Mouse (Mus musculus): ENCODE results near the gene Prdm4.

The Prdm4 gene

DNA sequence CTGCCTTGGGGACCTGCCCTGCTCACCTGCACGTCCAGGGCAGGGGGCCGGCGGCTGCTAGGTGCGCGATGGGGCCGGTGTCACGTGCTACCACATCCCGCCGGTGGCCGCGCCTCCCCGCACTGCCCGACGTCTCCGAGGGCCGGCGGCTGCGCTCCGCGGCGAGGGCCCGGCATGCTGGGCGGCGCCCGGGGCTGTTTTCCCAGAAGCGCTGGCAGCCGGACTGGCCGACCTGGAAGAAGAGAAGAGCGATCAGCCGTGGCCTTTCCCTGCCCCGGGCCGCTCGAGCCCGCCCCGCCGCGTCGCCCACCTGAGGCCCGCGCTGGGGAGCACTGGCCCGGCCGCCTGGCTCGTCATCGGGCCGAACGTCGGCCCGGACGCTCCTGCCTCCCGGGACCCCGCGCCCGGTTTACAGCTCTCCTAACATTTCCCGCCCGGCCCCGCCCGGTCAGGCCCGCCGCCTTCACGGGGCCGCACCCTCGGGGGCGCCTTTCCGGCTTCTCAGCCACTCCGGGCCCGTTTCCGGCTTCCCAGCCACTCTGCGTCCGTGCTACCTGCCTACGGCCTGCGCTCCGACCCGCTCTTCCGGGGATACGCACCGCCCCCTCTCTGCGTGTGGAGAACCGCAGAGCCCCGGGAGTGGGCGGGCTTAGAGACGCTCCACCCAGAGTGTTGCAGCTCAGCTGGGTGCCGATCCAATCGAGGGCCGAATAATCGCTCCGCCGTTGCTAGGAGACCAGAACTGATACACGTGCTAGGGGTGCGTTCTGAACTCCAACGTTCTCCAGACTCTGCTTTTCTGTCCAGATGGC is at the start of gene Prdm4:
Gene Prdm4 (minus strand): TSS at position 645 of the 812 bp plus-strand sequence.
- peak; percentile 99 for DNase-seq (ENCODE audit: low read depth, low spot score)

DNA sequence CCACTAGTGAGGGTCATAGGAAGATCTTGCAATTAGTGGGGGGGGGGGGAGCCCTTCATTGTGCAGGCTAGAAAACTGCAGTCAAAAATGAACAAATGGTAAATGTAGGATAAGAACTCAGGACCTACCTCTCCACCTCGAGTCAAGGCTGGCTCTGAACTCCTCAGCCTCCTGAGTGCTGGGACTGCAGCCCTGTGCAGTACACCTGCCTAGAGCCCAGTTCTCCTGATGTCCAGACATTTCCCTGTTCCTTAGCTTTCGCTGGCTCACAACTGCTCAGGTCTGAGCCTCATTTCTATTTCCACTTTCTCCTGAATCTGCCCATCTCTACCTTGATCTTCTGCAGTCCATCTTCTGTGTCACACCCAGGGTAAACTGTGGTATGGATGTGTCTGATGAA is 49.5 kb upstream of the Prdm4 start:
- no peak for DNase-seq (ENCODE audit: low read depth, low spot score)

DNA sequence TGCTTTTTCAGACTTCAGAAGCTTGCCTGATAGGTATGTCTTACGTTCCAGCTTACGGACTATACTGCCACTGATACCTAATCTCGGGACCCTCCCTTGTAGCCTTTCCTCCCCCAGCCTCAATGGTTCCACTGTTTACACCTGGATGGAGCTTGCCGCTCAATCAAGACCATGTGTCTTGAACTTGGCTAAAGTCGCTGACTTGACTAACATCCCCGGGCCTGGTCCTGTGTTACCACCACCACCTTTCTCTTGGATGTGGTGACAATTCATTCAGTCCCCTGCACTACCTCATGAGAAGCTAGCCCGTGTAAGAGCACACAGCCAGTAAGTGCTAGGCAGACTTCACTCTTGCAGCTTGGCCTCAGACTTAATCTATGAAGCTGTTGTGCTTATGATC is 47.4 kb upstream of the Prdm4 start:
- no peak for DNase-seq (ENCODE audit: low read depth, low spot score)

DNA sequence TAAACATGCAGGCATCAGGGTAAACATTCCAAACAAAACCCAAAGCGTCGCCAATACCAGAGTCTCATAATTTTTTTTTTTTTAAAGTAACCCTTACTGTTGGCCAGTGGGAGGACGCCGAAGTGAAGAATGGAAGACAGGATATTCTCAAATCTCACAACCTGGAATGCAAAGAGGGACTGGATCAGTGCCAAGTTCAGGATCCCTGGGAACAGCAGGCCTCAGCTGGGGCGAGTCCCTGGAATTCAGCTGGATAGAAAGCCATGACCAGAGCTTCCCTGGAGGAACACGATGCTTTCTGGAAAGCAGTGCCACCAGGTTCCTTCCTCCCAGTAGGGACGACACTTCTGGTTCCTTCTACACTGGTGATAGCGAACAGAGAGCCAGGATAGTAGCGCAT is 46.0 kb upstream of the Prdm4 start:
- DNase-seq (ENCODE audit: low read depth, low spot score): no peak

DNA sequence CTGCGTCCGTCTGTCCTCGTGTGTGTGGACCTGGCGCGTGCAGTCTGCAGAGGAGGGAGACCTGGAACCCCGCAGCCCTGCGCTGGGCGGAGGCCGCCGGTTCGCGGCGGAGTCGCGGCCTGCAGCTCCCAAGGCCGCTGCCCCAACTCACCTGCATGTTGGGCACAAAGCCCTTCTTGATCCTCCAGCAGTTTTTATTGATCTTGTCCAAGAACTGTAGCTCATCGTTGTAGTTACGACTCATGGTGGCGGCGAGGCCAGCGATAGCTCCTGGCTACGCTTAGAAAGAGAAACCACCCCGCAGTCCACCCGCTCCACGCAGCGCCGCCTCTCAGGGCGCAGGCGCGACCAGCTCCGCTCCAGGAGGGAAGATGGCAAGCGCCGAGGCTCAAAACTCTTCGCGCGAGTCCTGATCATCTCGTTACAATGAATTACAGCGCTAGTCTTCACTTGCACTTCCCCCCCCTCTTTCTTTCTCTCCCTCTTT is 40.6 kb upstream of the Prdm4 start, which contains the start of gene Rtcb:
Gene Rtcb (minus strand): TSS at position 360 of the 487 bp plus-strand sequence.
- peak; percentile 97 for DNase-seq (ENCODE audit: low read depth, low spot score)

DNA sequence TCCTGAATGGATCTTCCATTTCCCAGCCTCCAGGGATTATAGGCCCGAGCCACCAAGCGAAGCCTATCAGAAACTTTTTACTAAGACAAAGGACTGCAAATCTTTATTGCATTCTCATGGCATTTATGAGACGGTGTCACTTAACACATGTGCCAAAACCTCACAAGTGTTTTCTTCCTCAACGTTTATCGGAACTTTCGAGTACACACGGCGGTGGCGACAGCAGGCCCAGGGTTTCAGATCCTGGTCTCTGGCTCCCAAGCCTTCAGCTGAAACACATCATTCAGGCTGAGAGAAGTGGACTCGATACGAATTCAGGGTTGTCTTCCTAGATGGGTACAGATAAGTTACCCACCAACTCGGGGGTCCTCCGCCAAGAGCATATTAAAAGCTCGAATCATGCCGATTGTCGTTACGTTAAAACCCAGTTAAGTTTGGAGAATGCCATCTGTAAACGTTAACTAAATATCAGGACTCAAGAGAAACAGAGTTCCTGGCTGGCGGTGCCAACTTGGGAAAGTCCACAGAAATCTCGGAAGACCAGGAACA is 40.0 kb upstream of the Prdm4 start:
- DNase-seq (ENCODE audit: low read depth, low spot score): peak; percentile 9

DNA sequence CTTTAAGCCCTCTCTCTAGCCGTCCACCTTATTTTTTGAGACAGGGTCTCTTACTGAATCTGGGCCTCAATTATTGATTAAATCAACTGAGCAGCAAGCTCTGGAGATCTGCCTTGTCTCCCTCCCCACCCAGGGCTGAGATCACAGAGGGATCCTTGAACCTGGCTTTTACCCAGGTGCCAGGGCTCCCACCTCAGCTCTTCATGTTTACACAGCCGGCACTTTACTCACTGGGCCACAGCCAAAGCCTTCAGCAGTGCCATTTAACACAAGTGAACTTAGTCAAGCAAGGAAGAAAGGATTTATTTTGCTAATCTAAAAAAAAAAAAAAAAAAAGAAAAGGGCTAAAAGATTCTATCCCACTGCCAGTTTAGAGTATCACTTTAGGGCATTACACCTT is 37.5 kb upstream of the Prdm4 start:
- no peak for DNase-seq (ENCODE audit: low read depth, low spot score)

DNA sequence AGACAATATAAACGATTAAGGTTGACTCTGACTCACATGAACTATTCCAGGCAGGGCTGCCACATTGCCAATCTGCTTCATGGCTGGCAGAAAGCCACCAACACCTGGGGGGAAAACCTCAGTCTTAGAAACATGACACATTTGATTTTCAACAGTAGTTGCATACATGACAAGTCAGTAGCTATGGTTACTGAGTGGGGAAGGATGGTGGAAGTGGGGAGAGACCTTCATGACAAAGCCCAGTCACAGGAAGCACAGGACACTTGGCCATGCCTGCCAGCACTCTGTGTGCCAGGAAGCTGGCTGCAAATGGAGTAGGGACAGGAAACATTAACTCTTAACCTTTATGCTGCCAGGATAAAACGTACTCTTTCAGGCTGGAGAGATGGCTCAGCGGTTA is 36.5 kb upstream of the Prdm4 start:
- DNase-seq (ENCODE audit: low read depth, low spot score): no peak

DNA sequence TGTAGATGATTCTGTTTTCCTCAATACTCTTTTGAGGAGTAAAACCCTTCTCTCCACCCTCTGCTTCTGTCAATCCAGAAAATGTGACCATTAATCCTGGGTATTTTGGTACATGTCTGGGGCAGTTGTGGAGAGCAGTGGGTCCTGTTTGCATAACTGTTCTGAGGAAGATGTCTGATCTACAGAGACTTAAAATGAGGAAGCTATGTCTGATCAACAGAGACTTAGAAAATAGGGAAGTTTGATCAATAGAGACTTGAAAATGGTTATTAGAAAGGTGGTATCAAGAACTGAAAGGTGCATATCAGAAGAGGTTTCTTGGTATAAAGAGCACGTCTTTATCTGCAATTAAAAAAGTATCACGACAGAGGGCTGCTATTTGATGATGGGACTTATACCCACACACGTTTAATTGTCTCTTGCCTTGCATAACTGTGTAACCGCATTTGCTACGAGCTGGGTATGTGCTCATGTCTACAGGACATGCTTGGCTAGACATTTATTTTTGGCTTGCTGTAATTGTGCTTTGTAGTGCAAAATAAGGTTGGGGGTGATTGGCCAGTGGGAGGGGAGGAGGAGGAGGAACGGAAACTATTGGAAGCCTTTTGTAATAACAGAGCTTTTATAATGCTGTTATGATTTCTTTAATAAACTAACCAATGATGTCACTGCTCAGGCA is 35.0 kb upstream of the Prdm4 start:
- DNase-seq (ENCODE audit: low read depth, low spot score): no peak

DNA sequence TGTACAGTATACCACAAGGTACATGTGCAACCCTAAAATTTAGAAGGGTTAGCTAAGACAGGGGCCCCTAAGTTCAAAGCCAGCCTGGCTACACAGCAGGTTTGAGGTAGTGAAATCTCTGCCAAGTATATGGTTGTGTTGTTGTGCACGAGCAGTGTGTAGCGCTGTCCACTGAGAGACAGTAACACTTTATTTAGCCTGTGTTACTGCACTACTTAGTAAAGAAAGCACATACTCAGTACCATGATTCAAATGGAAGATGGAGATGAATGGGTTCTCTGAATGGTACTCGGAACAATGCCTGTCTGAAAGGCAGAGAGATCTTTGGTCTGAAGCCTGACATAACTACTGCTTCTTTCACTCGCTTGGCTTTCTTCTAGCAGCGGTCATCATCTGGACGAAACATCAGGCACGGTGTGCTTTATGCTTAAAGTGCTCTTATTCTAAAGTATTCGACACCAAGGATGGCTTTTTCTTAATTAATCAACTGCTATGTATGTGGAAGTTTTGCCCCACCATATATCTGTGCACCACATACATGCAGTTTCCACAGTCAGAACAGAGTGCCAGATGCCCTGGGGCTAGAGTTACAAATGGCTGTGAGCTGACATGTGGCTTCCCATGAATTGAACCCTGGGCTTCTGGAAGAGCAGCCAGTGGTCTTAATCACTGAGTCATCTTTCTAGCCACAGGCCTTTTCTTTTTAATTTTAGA is 31.7 kb upstream of the Prdm4 start:
- DNase-seq (ENCODE audit: low read depth, low spot score): no peak

DNA sequence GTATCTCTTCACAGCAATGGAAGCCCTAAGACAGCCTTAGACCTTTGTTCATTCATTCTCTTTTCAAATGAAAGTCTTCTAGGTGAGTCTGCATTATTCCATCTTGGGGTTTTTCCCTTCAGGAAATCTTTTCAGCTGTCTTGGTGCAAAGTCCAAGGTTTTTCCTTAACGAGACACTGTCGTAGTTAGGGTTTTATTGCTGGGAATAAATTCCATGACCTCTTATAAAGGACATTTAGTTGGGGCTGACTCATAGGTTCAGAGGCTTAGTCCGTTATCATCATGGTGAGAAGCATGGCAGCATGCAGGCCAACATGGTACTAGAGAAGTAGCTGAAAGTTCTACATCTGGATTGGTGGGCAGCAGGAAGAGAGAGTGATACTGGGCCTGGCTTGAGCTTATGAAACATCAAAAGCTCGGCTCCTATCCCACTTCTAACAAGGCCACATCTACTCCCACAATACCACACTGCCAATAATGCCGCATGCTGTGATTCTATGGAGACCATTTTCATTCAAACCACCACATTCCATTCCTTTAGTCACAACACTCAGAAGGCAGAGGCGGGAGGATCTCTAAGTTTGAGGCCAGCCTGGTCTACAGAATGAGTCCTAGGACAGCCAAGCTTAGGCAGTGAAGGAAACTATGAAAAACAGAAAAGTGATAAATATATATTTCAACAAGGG is 19.5 kb upstream of the Prdm4 start:
- no peak for DNase-seq (ENCODE audit: low read depth, low spot score)

DNA sequence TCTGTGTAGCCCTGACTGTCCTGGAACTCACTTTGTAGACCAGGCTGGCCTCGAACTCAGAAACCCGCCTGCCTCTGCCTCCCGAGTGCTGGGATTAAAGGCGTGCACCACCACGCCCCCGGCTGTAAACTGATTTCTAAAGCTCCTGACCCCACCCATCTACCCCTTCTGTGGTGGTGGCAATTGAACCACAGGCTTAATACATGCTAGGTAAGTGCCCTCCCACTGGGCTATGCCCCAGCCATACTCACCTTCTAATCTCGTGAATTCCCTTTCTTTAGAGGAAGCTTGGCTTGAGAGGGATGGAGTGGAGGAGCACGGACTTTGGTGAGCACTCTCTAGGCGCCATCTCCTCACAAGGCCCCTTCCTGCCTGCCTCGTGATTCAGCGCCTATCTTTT is 13.0 kb upstream of the Prdm4 start:
- no peak for DNase-seq (ENCODE audit: low read depth, low spot score)

DNA sequence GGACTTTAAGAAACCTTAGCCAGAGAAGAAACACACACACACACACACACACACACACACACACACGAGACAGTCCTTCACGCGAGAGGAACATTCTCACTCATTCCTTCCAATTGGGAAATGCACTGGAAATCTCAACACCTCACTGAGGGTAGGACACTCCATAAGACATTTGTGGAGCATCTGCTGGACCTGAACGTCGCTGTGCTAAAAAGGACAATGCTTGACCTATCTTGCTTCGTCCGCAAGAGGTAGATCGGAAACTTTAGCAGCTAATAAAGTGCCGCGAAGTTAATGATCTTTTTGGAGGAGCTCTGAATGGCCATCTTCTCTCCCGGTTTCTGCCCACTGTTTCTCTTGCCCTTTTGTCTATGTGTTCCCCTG is 12.3 kb upstream of the Prdm4 start:
- DNase-seq (ENCODE audit: low read depth, low spot score): no peak

DNA sequence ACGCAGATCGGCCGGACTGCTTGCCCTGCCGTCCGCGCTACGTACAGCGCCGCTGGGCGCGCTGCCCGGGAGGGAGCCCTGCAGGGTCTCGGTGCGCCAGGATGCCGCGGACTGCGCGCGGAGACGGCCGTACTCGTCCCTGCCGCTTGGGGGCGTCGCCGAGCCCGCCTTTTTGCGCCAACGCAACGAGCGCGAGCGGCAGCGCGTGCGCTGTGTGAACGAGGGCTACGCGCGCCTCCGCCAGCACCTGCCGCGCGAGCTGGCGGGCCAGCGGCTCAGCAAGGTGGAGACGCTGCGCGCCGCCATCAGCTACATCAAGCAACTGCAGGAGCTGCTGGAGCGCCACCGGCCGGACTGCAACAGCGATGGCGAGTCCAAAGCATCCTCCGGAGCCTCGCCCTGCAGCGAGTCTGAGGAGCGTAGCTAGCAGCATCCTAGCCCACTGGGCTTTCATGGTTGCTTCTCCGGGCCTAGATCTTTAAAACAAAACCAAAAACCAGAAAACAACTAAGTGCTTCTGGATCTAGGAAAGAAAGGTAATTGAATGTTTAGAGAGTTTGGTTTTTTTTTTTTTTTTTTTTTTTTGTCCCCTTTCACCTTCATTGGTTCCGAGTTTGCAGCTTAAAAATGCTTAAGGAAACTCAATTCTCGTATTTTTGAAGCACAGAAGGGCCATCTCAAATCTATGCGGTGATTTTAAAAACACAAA is 11.7 kb upstream of the Prdm4 start:
- peak; percentile 89 for DNase-seq (ENCODE audit: low read depth, low spot score)

DNA sequence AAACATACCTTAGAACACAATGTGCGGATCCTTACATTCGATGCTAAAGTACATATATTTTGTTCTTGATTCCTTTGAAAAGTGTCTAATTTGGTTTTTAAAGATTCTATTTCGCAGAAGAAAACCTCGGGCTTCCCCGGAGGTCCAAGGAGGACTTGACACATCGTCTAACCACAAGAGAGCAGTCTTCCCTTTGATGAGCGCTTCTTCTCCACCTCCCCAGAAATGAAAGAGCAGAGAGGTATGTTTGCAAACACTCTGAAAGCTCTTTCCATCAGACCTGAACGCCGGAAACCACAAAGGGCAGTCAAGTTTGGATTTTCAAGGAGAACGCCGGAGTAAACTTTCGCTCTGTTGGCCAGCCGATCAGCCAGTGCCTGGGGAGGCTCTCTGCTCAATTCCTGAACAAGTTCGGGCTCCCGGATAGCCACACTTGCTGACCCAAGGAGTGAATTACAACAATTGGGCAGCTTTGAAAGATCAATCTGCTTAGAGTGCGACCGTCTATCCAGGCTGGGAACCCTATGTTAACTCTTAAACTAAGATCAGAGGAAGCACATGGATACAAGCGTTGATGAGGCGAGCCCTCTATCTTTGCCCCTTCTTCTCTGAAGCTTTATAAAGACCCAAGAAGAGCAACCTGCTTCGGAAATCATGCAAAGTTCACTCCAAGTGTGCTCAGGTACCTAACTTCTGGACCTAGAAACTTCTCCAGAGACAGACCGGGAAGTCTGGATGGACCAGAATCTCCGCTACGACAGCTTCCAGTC is 10.9 kb upstream of the Prdm4 start, which contains the start of gene Ascl4:
Gene Ascl4 (plus strand): TSS at position 6 of the 770 bp plus-strand sequence.
- DNase-seq (ENCODE audit: low read depth, low spot score): peak; percentile 72

DNA sequence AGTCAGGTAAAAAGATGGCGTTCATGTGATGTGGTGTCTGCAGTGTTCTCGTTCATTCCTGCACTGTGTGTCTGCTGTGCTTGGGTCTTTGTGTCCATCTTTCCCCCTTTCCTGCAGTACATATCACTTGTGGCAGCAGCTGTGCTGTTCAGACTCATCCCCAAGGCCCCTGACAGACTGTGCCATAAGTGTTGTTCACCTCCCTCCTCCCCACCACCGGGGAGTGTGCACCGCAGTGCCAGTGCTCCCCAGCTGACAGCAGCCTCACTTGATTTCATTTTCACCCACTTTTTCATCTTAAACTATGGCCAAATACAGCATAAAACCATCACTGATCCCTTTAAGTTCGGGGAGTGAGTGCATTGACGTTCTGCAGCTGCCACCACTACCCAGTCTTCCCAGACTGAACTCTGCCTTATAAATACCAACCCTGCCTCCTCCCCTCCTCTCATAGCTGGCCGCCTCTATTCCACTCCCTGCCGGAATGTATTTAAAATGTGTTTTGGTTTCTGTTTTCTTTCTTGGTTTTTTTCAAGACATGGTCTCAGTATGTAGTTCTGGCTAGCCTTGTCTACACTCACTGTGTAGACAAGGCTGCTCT is 37.0 kb downstream of the Prdm4 start:
- DNase-seq (ENCODE audit: low read depth, low spot score): no peak

DNA sequence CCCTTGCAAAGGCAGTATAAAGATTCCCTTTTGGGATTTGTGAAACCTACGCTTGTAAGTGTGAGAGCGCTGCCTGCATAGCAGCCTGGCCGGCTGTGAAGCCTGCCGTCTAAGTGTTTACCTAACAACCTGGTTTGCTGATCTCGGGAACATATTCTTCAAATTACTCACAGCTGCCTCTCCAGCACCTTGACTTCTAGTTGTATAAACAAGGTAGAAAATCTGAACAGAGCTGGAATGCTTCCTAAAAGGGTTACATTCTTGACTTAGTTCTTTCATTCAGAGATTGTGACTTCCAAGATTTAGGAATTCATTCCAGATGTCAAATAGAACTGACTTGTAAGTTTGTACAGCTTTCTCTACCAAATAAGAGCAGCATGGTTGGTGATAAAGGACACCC is 41.1 kb downstream of the Prdm4 start:
- DNase-seq (ENCODE audit: low read depth, low spot score): no peak

DNA sequence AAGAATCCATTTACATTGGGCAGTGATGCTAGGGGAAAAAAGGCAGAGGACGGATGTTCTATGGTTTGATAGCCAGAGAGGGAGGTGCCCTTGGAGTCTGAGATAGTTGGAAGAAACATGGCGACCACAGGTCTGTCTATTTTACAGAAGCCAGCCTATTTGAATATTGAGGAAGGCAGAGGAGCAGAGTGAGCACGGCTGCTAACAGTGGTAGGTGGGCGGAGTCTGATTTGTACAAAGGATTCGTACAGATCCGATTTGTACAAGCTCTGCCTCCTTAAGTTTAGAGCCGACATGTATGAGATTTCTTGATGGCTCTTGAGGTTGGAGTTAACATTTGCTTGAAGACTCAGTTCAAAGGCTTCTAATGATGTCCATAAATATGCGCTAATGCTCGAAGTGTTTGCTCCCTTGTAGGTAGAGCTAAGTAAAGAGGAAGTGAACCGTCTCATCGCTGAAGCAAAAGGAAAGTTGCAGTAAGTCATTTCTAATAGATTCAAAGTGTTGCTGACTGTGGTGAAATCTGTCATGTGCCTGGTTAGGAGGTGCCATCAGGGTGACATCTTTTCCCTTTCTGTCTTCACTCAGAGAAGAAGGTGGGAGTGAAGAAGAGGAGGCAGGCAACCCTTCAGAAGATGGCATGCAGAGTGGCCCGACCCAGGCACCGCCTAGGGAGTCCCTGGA is 42.9 kb downstream of the Prdm4 start:
- no peak for DNase-seq (ENCODE audit: low read depth, low spot score)

DNA sequence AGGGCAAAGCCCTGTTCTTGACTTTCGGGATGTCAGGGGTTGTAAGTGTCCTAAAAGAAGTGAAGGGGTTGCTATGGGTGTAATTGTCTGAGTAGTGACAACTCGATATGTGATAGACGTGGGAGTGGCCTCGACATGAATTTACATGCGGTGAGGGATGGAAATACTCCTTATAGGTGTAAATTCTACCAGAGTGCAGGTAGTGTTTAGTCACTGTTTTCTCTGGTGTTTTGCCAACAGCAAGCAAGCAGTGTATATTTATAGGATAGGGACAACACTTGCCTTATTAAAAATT is 44.5 kb downstream of the Prdm4 start:
- DNase-seq (ENCODE audit: low read depth, low spot score): peak; percentile 60
